Mouse (Mus musculus) intestine, postnatal 0 days (tissue): ENCODE results near the gene Erv3. TPM values are rescaled to one million over a fixed set of nuclear protein-coding genes. Genes with fewer than 3 reads are reported as not detected.
A peak's percentile ranks its signal among the peaks of the same experiment; 100 is the strongest.

Source experiments
- ATAC-seq: fragments of 200-750 bp; cut with Nextera tagmentation; 2 replicates; pipeline ENCODE4 v1.8.0; 2017; ENCODE audit warnings: mild to moderate bottlenecking, moderate TSS enrichment, moderate library complexity
- H3K27ac ChIP-seq: fragments of 300-500 bp; sonication (generic); 2 replicates; pipeline ENCODE4 v1.5.1; 2014; ENCODE audit warnings: mild to moderate bottlenecking, low read depth, low read length, moderate library complexity
- H3K27me3 ChIP-seq: fragments of 300-500 bp; sonication (generic); replicated peaks from 2 replicates; pipeline ENCODE4 v1.6.1; 2014; ENCODE audit warnings: low read length, mixed read lengths; ENCODE audit not compliant: control insufficient read depth, insufficient read depth
- H3K36me3 ChIP-seq: fragments of 300-500 bp; sonication (generic); 2 replicates; pipeline ENCODE4 v1.6.1; 2014; ENCODE audit warnings: mild to moderate bottlenecking, moderate library complexity; ENCODE audit not compliant: control insufficient read depth, insufficient read depth
- H3K4me1 ChIP-seq: fragments of 300-500 bp; sonication (generic); replicated peaks from 2 replicates; pipeline ENCODE4 v1.6.1; 2014; ENCODE audit warnings: antibody characterized with exemption, low read length, mixed read lengths; ENCODE audit not compliant: control insufficient read depth, insufficient read depth
- H3K4me2 ChIP-seq: fragments of 300-500 bp; sonication (generic); replicated peaks from 2 replicates; pipeline ENCODE4 v1.6.1; 2014; ENCODE audit warnings: low read depth, mild to moderate bottlenecking, moderate library complexity
- H3K4me3 ChIP-seq: fragments of 300-500 bp; sonication (generic); 2 replicates; pipeline ENCODE4 v1.5.1; 2014; ENCODE audit warnings: low read depth, low read length
- H3K9ac ChIP-seq: fragments of 300-500 bp; sonication (generic); 2 replicates; pipeline ENCODE4 v1.6.1; 2014; ENCODE audit warnings: mild to moderate bottlenecking, low read depth, low read length
- H3K9me3 ChIP-seq: fragments of 300-500 bp; sonication (generic); 2 replicates; pipeline ENCODE4 v1.6.1; 2016; ENCODE audit warnings: mixed run types; ENCODE audit not compliant: control insufficient read depth
- CTCF ChIP-seq: sonication (generic); IDR thresholded peaks from 2 replicates; pipeline ENCODE4 v1.5.1; 2016; ENCODE audit warnings: low read depth, mild to moderate bottlenecking, control low read depth, antibody characterized with exemption, moderate library complexity
- WGBS: fragments of 180-500 bp; shearing (Covaris S2); extraction: QIAGEN DNeasy Blood & Tissue Kit; methylation state at CpG from one replicate; pipeline ENCODE4 v1.1.7; 2014; 5-methylcytosine and 5-hydroxymethylcytosine counted together
- polyA plus RNA-seq: library from polyadenylated mRNA; unstranded; fragments of >200 nt; fragmentation: Nextera tagmentation; extraction: Ambion mirVana; gene quantifications from 2 replicates; pipeline ENCODE4 v1.2.1, GENCODE M21; 2015

Erv3 gene
- polyA plus RNA-seq, 1 experiment from 2014 or later = not detected

- no peaks in the 10 kb centered on the region for H3K9me3 ChIP-seq
- whole genome bisulfite sequencing = 18% methylated on average over 23 of the region's 23 CpGs
- H3K36me3 ChIP-seq = no peaks in the 10 kb centered on the region
- no peak overlapping the region for H3K9ac ChIP-seq
- H3K4me2 ChIP-seq = no peak overlapping the region
- no peak overlapping the region for H3K27ac ChIP-seq
- ATAC-seq = 0 out of 2 replicates have a peak, but pooled peaks have one; percentile 45
- H3K4me1 ChIP-seq = no peaks in the 10 kb centered on the region
- H3K27me3 ChIP-seq = no peaks in the 10 kb centered on the region; the same call in 1 of the 2 replicates
- no peak overlapping the region for H3K4me3 ChIP-seq
- peak; percentile 90 for TF ChIP-seq CTCF
These were observed 46.9 kb downstream of the Erv3 start for GRCm38 (mm10) chr2:131812480-131813137.

GRCm38 (mm10) chr2:131811607-131812006 is 47.9 kb downstream of the Erv3 start:
- no peaks in the 10 kb centered on the region for H3K36me3 ChIP-seq
- no peak overlapping the region for H3K27ac ChIP-seq
- ATAC-seq = no peak
- no peaks in the 10 kb centered on the region for H3K9me3 ChIP-seq
- H3K27me3 ChIP-seq = no peaks in the 10 kb centered on the region; the same call in 1 of the 2 replicates
- no peak overlapping the region for H3K4me2 ChIP-seq
- H3K9ac ChIP-seq = no peak overlapping the region
- no peaks in the 10 kb centered on the region for H3K4me1 ChIP-seq
- no peak for TF ChIP-seq CTCF
- WGBS = 49% methylated on average over 2 of the region's 2 CpGs
- H3K4me3 ChIP-seq = no peak overlapping the region

- no peaks in the 10 kb centered on the region for H3K9me3 ChIP-seq
- H3K9ac ChIP-seq = no peak overlapping the region
- H3K27ac ChIP-seq = no peak overlapping the region
- H3K4me1 ChIP-seq = no peaks in the 10 kb centered on the region
- WGBS = 37% methylated on average over 7 of the region's 7 CpGs
- no peaks in the 10 kb centered on the region for H3K36me3 ChIP-seq
- no peak overlapping the region for H3K4me2 ChIP-seq
- ATAC-seq = no peak
- TF ChIP-seq CTCF = no peak
- H3K27me3 ChIP-seq = no peaks in the 10 kb centered on the region; the same call in 1 of the 2 replicates
- H3K4me3 ChIP-seq = no peak overlapping the region
These were observed 50.7 kb downstream of the Erv3 start for GRCm38 (mm10) chr2:131808856-131809255.

GRCm38 (mm10) chr2:131807660-131808059 is 51.9 kb downstream of the Erv3 start:
- TF ChIP-seq CTCF = peak; percentile 55
- Histone ChIP-seq H3K36me3 (no peaks in the 10 kb centered on the region), H3K4me3 (no peak overlapping the region), H3K27ac (no peak overlapping the region), H3K27me3 (no peaks in the 10 kb centered on the region; the same call in 1 of the 2 replicates), H3K4me2 (no peak overlapping the region), H3K9ac (no peak overlapping the region), H3K9me3 (no peaks in the 10 kb centered on the region), H3K4me1 (no peaks in the 10 kb centered on the region)
- no peak for ATAC-seq
- 70% methylated on average over 11 of the region's 11 CpGs for WGBS

GRCm38 (mm10) chr2:131806863-131807262 is 52.7 kb downstream of the Erv3 start:
- Histone ChIP-seq H3K4me2 (no peak overlapping the region), H3K4me3 (no peak overlapping the region), H3K9me3 (no peaks in the 10 kb centered on the region), H3K36me3 (no peaks in the 10 kb centered on the region), H3K27me3 (no peaks in the 10 kb centered on the region; the same call in 1 of the 2 replicates), H3K9ac (no peak overlapping the region), H3K4me1 (no peaks in the 10 kb centered on the region), H3K27ac (no peak overlapping the region)
- TF ChIP-seq CTCF = no peak
- 44% methylated on average over 7 of the region's 7 CpGs for WGBS
- no peak for ATAC-seq

GRCm38 (mm10) chr2:131805306-131805705 is 54.2 kb downstream of the Erv3 start:
- H3K9ac ChIP-seq = no peak overlapping the region
- no peaks in the 10 kb centered on the region for H3K9me3 ChIP-seq
- H3K4me1 ChIP-seq = no peaks in the 10 kb centered on the region
- H3K4me2 ChIP-seq = no peak overlapping the region
- H3K27me3 ChIP-seq = no peaks in the 10 kb centered on the region
- no peak overlapping the region for H3K4me3 ChIP-seq
- WGBS = 58% methylated on average over 1 of the region's 1 CpGs
- no peak overlapping the region for H3K27ac ChIP-seq
- H3K36me3 ChIP-seq = no peaks in the 10 kb centered on the region
- no peak for ATAC-seq
- no peak for TF ChIP-seq CTCF
